In the genomic region with DNA sequence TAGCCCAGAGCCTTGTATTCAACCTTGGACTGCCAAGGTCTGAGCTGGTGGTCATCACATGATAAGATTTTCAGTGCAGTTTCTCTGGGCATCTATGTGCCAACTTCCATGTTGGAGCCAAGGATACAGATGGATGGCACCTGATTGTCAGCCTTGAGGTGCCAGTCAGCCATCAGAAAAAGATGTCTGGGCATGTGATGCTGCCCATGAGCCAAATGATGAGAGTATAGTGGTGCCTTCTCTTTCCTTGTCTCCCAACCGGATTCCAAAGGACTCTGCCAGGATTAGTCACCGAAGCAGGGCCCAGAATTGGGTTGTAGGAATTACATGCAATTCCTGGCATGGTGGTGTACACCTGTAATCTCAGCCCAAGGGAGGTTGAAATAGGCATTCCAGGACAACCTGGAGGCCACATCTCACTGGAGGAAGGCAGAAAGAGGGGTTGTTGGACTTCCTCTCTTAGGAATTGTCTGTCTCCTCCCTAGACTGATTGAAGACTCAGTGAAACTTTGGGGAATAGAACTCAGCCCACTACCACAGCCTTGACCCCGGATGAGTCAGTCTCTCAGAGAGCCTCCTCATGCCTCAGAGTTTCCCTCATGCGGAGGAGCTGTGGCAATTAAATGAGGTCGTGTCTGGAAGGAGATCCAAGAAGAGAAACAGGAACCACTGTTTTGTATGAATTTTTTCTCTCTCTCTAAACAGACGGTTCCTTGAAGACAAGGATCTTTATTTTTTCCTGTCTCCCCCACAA, we compare ENCODE assay signal across 11 mouse cellular contexts. TPM values are rescaled to one million over a fixed set of nuclear protein-coding genes. Genes with fewer than 3 reads are reported as not detected.
DNase-seq lines count a peak whose midpoint lies in the region; ATAC-seq and TF ChIP-seq lines count a peak whose summit lies in the region.
"Had no signal": no experiment of that assay in that cellular context is flagged by ENCODE, and none has a peak within 500 bp of the region (broad histone marks: within the 10 kb centered on the region; RNA-seq: fewer than 3 reads in every experiment).

No protein-coding gene starts in this region.

- 69% methylated on average over 6 of the region's 6 CpGs for WGBS in forebrain, embryonic 13.5 days
- WGBS in forebrain, embryonic 12.5 days, result 79% methylated on average over 6 of the region's 6 CpGs
- 56% methylated on average over 6 of the region's 6 CpGs for WGBS in limb, embryonic 13.5 days
- 73% methylated on average over 6 of the region's 6 CpGs for WGBS in limb, embryonic 10.5 days
- 50% methylated on average over 6 of the region's 6 CpGs for WGBS in embryonic facial prominence, embryonic 14.5 days
- 52% methylated on average over 6 of the region's 6 CpGs for WGBS in liver, embryonic 11.5 days

- no peak overlapping the region for H3K4me2 ChIP-seq in forebrain, embryonic 13.5 days
- no peak overlapping the region for H3K4me2 ChIP-seq in forebrain, embryonic 12.5 days
- no peak overlapping the region for H3K4me2 ChIP-seq in limb, embryonic 13.5 days (replicated peaks)
- H3K4me2 ChIP-seq in embryonic facial prominence, embryonic 14.5 days (ENCODE audit: low read depth, low read length), result no peak overlapping the region
- no peak overlapping the region for H3K4me2 ChIP-seq in liver, embryonic 11.5 days
- H3K4me2 ChIP-seq: embryonic facial prominence, embryonic 12.5 days had no signal

- no peak overlapping the region for H3K9ac ChIP-seq in forebrain, embryonic 13.5 days
- H3K9ac ChIP-seq in forebrain, embryonic 12.5 days, result no peak overlapping the region
- H3K9ac ChIP-seq in limb, embryonic 13.5 days, result 0 out of 2 replicates have a peak overlapping the region, but pooled peaks have one; percentile 27
- H3K9ac ChIP-seq in embryonic facial prominence, embryonic 14.5 days (ENCODE audit: low read depth, low read length), result no peak overlapping the region
- no peak overlapping the region for H3K9ac ChIP-seq in liver, embryonic 11.5 days (ENCODE audit: low read depth, low read length)
- H3K9ac ChIP-seq: embryonic facial prominence, embryonic 12.5 days had no signal

- H3K4me1 ChIP-seq in forebrain, embryonic 13.5 days, result peaks cover 57% of the 10 kb centered on the region
- H3K4me1 ChIP-seq in forebrain, embryonic 12.5 days, result peaks cover 38% of the 10 kb centered on the region
- H3K4me1 ChIP-seq in limb, embryonic 13.5 days, result peaks cover 37% of the 10 kb centered on the region
- peaks cover 36% of the 10 kb centered on the region for H3K4me1 ChIP-seq in limb, embryonic 10.5 days
- H3K4me1 ChIP-seq in embryonic facial prominence, embryonic 14.5 days (ENCODE audit: control insufficient read depth, insufficient read depth, low read length), result peaks cover 13% of the 10 kb centered on the region
- H3K4me1 ChIP-seq in liver, embryonic 11.5 days (replicated peaks; ENCODE audit: control insufficient read depth, insufficient read depth, low read length), result no peaks in the 10 kb centered on the region

- H3K36me3 ChIP-seq in forebrain, embryonic 13.5 days (ENCODE audit: poor library complexity, severe bottlenecking), result no peaks in the 10 kb centered on the region
- H3K36me3 ChIP-seq in forebrain, embryonic 12.5 days (replicated peaks), result no peaks in the 10 kb centered on the region
- H3K36me3 ChIP-seq in limb, embryonic 13.5 days, result no peaks in the 10 kb centered on the region
- no peaks in the 10 kb centered on the region for H3K36me3 ChIP-seq in limb, embryonic 10.5 days
- H3K36me3 ChIP-seq in embryonic facial prominence, embryonic 14.5 days (ENCODE audit: control insufficient read depth, insufficient read depth, low read length), result no peaks in the 10 kb centered on the region
- no peaks in the 10 kb centered on the region for H3K36me3 ChIP-seq in liver, embryonic 11.5 days (ENCODE audit: control insufficient read depth, insufficient read depth, low read length)
- H3K36me3 ChIP-seq: embryonic facial prominence, embryonic 12.5 days had no signal

- TF ChIP-seq CTCF in Patski (IDR thresholded peaks at IDR 0.05), result no peak

- H3K27ac ChIP-seq in forebrain, embryonic 13.5 days, result peak overlapping the region; percentile 79
- no peak overlapping the region; the same call in 1 of the 2 replicates for H3K27ac ChIP-seq in forebrain, embryonic 12.5 days
- H3K27ac ChIP-seq in limb, embryonic 13.5 days, result peak overlapping the region; percentile 75; the same call in 1 of the 2 replicates
- no peak overlapping the region for H3K27ac ChIP-seq in limb, embryonic 10.5 days
- peak overlapping the region; percentile 46 for H3K27ac ChIP-seq in embryonic facial prominence, embryonic 14.5 days (replicated peaks; ENCODE audit: low read depth, low read length)
- H3K27ac ChIP-seq in liver, embryonic 11.5 days (ENCODE audit: low read depth, low read length), result no peak overlapping the region
- H3K27ac ChIP-seq: embryonic facial prominence, embryonic 12.5 days had no signal

- no peak overlapping the region for H3K4me3 ChIP-seq in forebrain, embryonic 13.5 days
- H3K4me3 ChIP-seq in forebrain, embryonic 12.5 days (replicated peaks), result no peak overlapping the region
- H3K4me3 ChIP-seq in limb, embryonic 13.5 days, result no peak overlapping the region
- H3K4me3 ChIP-seq in limb, embryonic 10.5 days, result no peak overlapping the region
- no peak overlapping the region for H3K4me3 ChIP-seq in embryonic facial prominence, embryonic 14.5 days (ENCODE audit: low read depth, low read length)
- no peak overlapping the region for H3K4me3 ChIP-seq in liver, embryonic 11.5 days (ENCODE audit: low read depth, low read length)
- H3K4me3 ChIP-seq: embryonic facial prominence, embryonic 12.5 days had no signal

- DNase-seq in limb, embryonic 10.5 days (ENCODE audit: low spot score), result no peak
- DNase-seq in Patski (ENCODE audit: low read depth, low spot score), result peak; percentile 71
- DNase-seq in embryonic facial prominence, embryonic 14.5 days (ENCODE audit: low spot score), result peak; percentile 48
- DNase-seq in liver, embryonic 11.5 days (ENCODE audit: low spot score), result no peak
- no peak for DNase-seq in urinary bladder, postnatal 25 days (ENCODE audit: low spot score)

- POLR2A ChIA-PET in Patski (lab: Charles Lee), result interaction anchor here (1.0 kb wide), 1 partner anchor 47 kb away, joined by 3 read pairs; the partner anchor contains the start of gene Insyn1

- ATAC-seq in forebrain, embryonic 13.5 days, result no peak
- ATAC-seq in forebrain, embryonic 12.5 days (ENCODE audit: low FRiP score), result no peak
- no peak for ATAC-seq in limb, embryonic 13.5 days (ENCODE audit: low FRiP score, low read depth)
- ATAC-seq in Patski, result no peak
- ATAC-seq in embryonic facial prominence, embryonic 14.5 days (ENCODE audit: low read depth), result no peak
- ATAC-seq in liver, embryonic 11.5 days (replicated peaks; ENCODE audit: low FRiP score), result no peak
- ATAC-seq: activated CD4-positive, CD25-positive, alpha-beta regulatory T cell, adult 4 months; CD4-positive, CD25-positive, alpha-beta regulatory T cell, adult 4 months had no signal

- CTCF ChIA-PET in Patski (lab: Charles Lee), result interaction anchor here (0.7 to 1.0 kb wide), 3 partner anchors 48 to 66 kb away, joined by 3 read pairs; no protein-coding TSS in a partner anchor

- H3K27me3 ChIP-seq in forebrain, embryonic 13.5 days, result no peaks in the 10 kb centered on the region
- 0 out of 2 replicates have a peak, but pooled peaks cover 2% of the 10 kb centered on the region for H3K27me3 ChIP-seq in forebrain, embryonic 12.5 days
- H3K27me3 ChIP-seq in limb, embryonic 13.5 days, result no peaks in the 10 kb centered on the region
- no peaks in the 10 kb centered on the region for H3K27me3 ChIP-seq in limb, embryonic 10.5 days (ENCODE audit: low read depth, poor library complexity, severe bottlenecking)
- H3K27me3 ChIP-seq in Patski, result no peaks in the 10 kb centered on the region
- no peaks in the 10 kb centered on the region for H3K27me3 ChIP-seq in embryonic facial prominence, embryonic 14.5 days (replicated peaks; ENCODE audit: control insufficient read depth, insufficient read depth, low read length)
- H3K27me3 ChIP-seq in liver, embryonic 11.5 days (replicated peaks; ENCODE audit: control insufficient read depth, insufficient read depth, low read length), result no peaks in the 10 kb centered on the region
- H3K27me3 ChIP-seq: embryonic facial prominence, embryonic 12.5 days had no signal

- in situ Hi-C loops in Patski (cut with MboI; ENCODE audit: low pct_unique_long_range_greater_than_20kb), result no loop called here

- no peaks in the 10 kb centered on the region for H3K9me3 ChIP-seq in forebrain, embryonic 13.5 days (replicated peaks)
- H3K9me3 ChIP-seq in forebrain, embryonic 12.5 days, result no peaks in the 10 kb centered on the region
- no peaks in the 10 kb centered on the region for H3K9me3 ChIP-seq in limb, embryonic 13.5 days
- H3K9me3 ChIP-seq in limb, embryonic 10.5 days (replicated peaks), result no peaks in the 10 kb centered on the region
- no peaks in the 10 kb centered on the region for H3K9me3 ChIP-seq in embryonic facial prominence, embryonic 14.5 days (ENCODE audit: control insufficient read depth, low read length)
- H3K9me3 ChIP-seq in liver, embryonic 11.5 days (ENCODE audit: control insufficient read depth, low read length), result no peaks in the 10 kb centered on the region
- H3K9me3 ChIP-seq: embryonic facial prominence, embryonic 12.5 days had no signal

RNA-seq across cellular contexts. Expression of gene Insyn1, which starts 46.9 kb away (rescaled TPM):
- 2.8 and 3.5 TPM in 2 replicates for polyA plus RNA-seq in forebrain, embryonic 13.5 days (2015; fragmentation: Nextera tagmentation; extraction: Ambion mirVana)
- polyA plus RNA-seq in forebrain, embryonic 12.5 days (2016; fragmentation: Nextera tagmentation; extraction: Ambion mirVana), result 4.0 and 4.7 TPM in 2 replicates
- 2.1 and 3.6 TPM in 2 replicates for polyA plus RNA-seq in limb, embryonic 13.5 days (2015; fragmentation: Nextera tagmentation; extraction: Ambion mirVana)
- polyA plus RNA-seq in limb, embryonic 10.5 days (2016; fragmentation: Nextera tagmentation; extraction: Ambion mirVana), result 1.2 and 1.3 TPM in 2 replicates
- polyA plus RNA-seq in Patski (2021), result 46.6 TPM
- polyA plus RNA-seq in embryonic facial prominence, embryonic 14.5 days (2014; fragmentation: Nextera tagmentation; extraction: Ambion mirVana), result 4.9 and 5.0 TPM in 2 replicates
- polyA plus RNA-seq in liver, embryonic 11.5 days (2014; fragmentation: Nextera tagmentation; extraction: Ambion mirVana), result 0.30 and 0.43 TPM in 2 replicates
- polyA plus RNA-seq: activated CD4-positive, CD25-positive, alpha-beta regulatory T cell, adult 4 months; CD4-positive, CD25-positive, alpha-beta regulatory T cell, adult 4 months had no signal

Comparison
In these comparisons a context has a peak if more than half of its experiments do, and no peak if none do; other contexts are left out.
1. H3K27ac ChIP-seq: peak in forebrain, embryonic 13.5 days (single experiment), limb, embryonic 13.5 days (single experiment) and embryonic facial prominence, embryonic 14.5 days (single experiment); none in forebrain, embryonic 12.5 days (single experiment), limb, embryonic 10.5 days (single experiment) and liver, embryonic 11.5 days (single experiment).
2. DNase-seq: peak in Patski (single experiment) and embryonic facial prominence, embryonic 14.5 days (single experiment); none in limb, embryonic 10.5 days (single experiment), liver, embryonic 11.5 days (single experiment) and urinary bladder, postnatal 25 days (single experiment).